Mouse (Mus musculus): ENCODE results near the gene Mettl1.

Gene Mettl1

GRCm38 (mm10) chr10:127041274-127041766 lies at the start of gene Mettl1, which contains the start of gene Eef1akmt3:
Gene Mettl1 (plus strand): TSS chr10:127041414.
Gene Eef1akmt3 (minus strand): TSS chr10:127041513.
- DNase-seq (ENCODE audit: low read depth, low spot score): no peak

DNA sequence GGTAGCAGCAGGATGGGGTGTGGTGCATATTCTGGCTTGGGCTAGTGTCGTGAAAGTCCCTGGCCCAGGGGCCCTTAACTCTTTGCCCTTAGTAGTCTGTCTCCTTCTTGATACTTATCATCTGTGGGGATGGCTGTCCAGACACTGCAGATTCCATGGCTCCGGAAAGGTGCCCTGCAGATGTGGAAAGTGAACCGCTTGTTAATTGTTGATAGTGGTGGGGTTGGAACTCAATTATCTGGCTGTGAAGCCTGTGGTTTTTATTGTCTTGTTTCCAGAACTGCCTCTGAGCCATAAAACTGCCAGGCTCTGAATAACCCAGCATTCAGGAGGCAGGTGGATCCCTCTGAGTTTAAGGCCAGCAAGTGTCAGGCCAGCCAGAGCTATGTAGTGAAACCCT lies 49.5 kb upstream of the Mettl1 start:
- no peak for DNase-seq (ENCODE audit: low read depth, low spot score)

- no peak for DNase-seq (ENCODE audit: low read depth, low spot score)
These were observed 47.6 kb upstream of the Mettl1 start for GRCm38 (mm10) chr10:126993621-126994020.

DNA sequence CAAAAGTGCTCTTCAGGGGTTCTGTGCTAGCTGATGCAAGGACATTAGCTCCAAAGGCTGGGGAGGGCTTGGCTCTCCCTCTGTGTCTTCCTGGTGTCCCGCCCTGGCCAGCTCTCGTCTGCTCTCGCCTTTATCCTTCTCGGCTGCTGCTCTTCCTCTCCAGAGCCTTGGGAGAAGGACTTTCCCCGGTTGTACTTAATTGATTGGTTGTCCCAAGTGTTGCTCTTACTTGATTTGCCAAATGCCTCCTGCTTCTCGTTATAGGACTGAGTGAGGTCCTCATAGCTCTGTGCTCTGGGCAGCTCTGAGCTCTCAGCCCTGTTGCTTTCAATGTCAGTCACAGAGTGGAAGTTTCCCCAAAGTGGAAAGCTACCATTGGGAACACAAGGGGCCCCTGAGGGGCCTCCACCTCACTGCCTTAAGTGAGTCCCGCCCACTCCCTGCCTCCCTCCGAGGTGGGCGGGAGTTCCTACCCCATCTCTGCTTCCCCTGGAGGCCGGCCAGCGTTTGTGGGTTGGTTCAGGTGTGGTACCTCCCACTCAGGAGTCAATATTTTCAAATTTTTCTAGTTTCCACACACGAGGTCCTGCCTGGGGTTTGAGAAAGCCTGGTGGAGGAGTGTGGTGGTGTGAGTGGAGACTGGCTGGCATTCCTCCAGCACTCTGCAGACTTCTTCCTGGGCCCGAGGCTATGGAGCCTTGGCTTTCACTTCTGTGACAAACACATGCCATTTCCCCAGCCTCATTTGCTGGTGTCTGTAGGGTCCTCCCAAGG lies 43.7 kb upstream of the Mettl1 start:
- DNase-seq (ENCODE audit: low read depth, low spot score): no peak

DNA sequence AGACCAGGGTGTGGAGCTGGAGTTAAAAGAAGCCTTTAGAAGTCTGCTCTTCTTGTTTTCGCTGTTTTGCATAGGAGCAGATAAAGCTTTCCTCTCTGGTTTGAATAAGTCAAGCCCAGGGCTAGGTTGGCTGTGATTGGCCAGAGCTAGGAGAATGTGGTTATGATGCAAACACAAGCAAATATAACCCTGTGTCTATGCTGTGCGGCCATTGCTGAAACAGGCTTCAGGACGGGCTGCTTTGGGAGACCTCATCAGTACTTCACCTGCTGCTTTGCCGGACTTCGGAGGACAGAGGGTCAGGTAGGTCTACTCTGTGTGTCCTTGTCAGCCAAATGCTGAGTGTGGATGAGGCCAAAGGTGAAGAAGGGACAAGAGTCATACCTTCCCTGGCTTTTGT lies 40.7 kb upstream of the Mettl1 start, which contains the start of gene Avil:
Avil (plus strand) TSS at position 181 of the 400 bp plus-strand sequence.
- DNase-seq (ENCODE audit: low read depth, low spot score): no peak

- DNase-seq (ENCODE audit: low read depth, low spot score): no peak
These were observed 39.9 kb upstream of the Mettl1 start for GRCm38 (mm10) chr10:127001297-127001696.

DNA sequence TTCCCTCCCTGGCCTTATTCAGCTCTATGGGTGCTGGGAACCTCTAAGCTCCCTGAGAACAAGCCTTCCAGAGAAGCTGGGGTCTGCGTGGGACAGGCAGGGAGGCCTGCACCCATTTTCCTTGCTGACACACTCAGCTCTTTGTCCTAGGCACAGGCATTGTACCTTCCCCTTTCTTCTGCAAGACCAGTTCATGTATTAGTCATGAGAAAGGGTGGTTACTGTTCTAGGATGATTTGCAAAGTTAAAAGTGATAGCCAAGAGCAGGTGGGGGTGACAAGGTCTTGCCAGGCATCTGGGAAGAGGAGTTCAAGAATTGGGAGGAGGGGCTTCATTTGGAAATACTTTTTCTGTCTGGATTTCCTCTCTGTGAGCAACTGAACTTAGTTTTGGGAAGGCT lies 39.2 kb upstream of the Mettl1 start:
- DNase-seq (ENCODE audit: low read depth, low spot score): no peak

DNA sequence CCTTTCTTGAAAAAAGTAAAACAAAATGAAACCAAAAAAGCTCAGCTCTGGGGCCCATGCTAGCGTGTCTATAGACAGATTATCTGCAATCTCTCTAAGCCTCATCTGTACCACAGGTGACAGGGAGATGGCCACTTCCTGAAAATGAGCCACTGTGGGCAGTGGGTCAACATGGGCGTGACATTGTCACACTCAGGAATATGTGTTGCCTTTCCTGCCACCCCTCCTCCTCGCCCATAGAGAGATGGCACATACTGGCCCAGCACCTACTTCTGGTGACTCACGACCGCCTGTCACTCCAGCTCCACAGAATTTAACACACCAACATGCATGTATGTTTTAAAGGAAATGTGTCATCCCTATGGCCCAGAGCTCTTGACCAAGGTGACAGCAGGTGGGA lies 38.4 kb upstream of the Mettl1 start:
- DNase-seq (ENCODE audit: low read depth, low spot score): no peak

DNA sequence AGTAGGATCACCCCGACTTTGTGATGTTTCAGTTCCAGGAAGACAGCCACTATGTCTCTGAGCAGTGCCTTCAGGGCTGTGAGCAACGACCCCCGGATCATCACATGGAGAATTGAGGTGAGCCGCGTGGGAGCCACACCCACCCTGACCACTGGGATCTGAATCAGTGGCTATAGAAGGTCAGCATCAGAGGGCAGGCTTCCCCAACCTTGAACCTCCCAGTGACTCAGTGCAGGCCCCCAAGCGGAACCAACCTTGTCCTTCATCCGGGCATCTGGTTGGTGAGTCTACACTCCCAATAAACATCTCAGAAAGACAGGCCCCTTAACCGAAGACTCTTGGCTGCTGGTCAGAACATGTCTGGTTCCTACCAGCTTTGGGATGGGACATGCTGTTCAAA lies 37.9 kb upstream of the Mettl1 start:
- DNase-seq (ENCODE audit: low read depth, low spot score): no peak

DNA sequence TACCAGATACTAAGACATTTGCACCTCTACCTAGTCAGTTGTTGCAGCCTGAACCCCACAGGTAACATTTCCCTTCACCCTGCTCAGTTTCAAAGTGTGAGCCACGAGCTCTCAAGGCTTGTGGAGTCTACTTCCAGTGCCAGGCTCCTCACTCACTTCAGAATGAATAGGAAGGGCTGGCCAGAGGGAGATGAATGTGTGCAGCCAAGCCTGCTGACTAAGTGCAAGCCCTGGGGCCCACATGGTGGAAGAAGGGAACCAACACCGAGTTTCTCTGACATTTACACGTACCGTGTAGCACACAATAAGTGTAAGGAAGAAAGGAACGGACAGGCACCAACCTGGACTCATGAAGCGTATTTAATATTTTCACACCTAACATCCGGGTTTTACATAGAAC lies 37.4 kb upstream of the Mettl1 start:
- DNase-seq (ENCODE audit: low read depth, low spot score): no peak

GRCm38 (mm10) chr10:127016488-127016887 lies 24.7 kb upstream of the Mettl1 start:
- peak; percentile 74 for DNase-seq (ENCODE audit: low read depth, low spot score)

DNA sequence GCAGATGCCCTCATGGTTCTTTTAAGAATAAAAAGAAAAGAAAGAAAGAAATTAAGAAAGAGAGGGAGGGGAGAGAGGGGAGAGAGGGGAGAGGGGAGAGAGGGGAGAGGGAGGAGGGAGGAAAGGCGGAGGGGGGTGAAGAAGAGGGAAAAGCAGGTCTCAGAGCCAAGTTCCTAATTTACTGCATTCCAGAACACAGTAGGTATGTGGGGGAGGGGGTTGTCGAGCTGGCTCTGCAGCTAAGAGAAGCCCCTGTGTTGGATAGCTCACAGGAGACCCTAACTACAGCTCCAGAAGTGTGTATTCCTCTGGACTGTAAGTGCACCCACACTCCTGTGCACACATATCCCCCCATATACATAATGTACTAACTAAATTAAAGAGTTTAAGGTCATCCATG lies 24.1 kb upstream of the Mettl1 start:
- DNase-seq (ENCODE audit: low read depth, low spot score): no peak

- DNase-seq (ENCODE audit: low read depth, low spot score): peak; percentile 68
These were observed 22.8 kb upstream of the Mettl1 start for GRCm38 (mm10) chr10:127018422-127018821.

- DNase-seq (ENCODE audit: low read depth, low spot score): peak; percentile 89
These were observed 10.6 kb upstream of the Mettl1 start, which contains the start of gene Tsfm for GRCm38 (mm10) chr10:127030336-127031296. Gene Tsfm (minus strand): TSS chr10:127030840.

GRCm38 (mm10) chr10:127033301-127033741 lies 7.9 kb upstream of the Mettl1 start:
- DNase-seq (ENCODE audit: low read depth, low spot score): no peak

DNA sequence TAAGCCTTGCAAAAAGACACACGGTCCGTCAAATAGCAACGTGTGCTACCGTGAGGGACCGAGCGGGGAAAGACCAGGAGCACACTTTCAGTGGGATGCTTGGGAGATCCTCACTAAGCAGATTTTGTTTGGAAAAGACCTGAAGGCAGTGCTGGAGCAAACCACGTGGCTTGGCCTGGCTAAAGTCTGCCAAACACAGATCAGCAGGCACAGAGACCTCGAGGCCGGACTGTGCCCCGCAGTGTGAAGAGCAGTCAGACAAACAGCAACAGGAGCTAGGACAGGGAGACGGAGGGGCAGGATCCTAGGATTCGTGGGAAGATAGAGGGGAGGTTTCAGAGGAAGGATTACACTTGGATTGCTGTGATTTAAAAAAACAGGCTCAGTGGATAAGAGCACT lies 4.9 kb upstream of the Mettl1 start:
- DNase-seq (ENCODE audit: low read depth, low spot score): no peak

GRCm38 (mm10) chr10:127037641-127038040 lies 3.6 kb upstream of the Mettl1 start:
- DNase-seq (ENCODE audit: low read depth, low spot score): no peak

- no peak for DNase-seq (ENCODE audit: low read depth, low spot score)
These were observed 522 bp upstream of the Mettl1 start for GRCm38 (mm10) chr10:127040569-127041214.

- DNase-seq (ENCODE audit: low read depth, low spot score): peak; percentile 94
These were observed 642 bp downstream of the Mettl1 start for GRCm38 (mm10) chr10:127041774-127042338.

- no peak for DNase-seq (ENCODE audit: low read depth, low spot score)
These were observed 1.4 kb downstream of the Mettl1 start for GRCm38 (mm10) chr10:127042468-127043115.

GRCm38 (mm10) chr10:127043187-127043586 lies 2.0 kb downstream of the Mettl1 start:
- no peak for DNase-seq (ENCODE audit: low read depth, low spot score)
